Mouse (Mus musculus) cerebellum, adult (tissue): Measurements from ENCODE around the gene Pde1a.

Experiments used
- ATAC-seq: cut with Nextera tagmentation; 2 replicates; pipeline ENCODE4 v1.9.2; 2017; ENCODE audit warnings: mild to moderate bottlenecking, moderate library complexity, mixed read lengths; ENCODE audit not compliant: insufficient number of reproducible peaks, low FRiP score, low TSS enrichment

Gene Pde1a

DNA sequence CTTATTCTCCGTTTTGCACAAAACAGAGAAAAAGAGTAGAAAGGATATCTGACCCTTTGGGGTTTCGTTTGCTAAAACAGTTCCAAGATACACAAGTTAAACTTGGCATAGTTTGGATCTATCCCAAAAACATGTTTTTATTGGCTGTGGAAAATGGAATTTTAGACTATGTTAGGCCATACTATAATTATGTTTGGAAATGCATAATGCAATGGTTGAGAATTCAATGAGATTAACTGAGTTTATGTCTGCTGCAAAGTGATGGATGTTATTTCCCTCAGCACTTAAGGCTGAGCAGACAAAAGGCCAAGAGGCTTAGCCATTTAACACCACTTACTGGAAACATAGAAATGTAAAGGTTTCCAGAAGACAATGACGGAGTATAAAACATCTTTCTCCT, 75.2 kb downstream of the Pde1a start:
- no peak for ATAC-seq

DNA sequence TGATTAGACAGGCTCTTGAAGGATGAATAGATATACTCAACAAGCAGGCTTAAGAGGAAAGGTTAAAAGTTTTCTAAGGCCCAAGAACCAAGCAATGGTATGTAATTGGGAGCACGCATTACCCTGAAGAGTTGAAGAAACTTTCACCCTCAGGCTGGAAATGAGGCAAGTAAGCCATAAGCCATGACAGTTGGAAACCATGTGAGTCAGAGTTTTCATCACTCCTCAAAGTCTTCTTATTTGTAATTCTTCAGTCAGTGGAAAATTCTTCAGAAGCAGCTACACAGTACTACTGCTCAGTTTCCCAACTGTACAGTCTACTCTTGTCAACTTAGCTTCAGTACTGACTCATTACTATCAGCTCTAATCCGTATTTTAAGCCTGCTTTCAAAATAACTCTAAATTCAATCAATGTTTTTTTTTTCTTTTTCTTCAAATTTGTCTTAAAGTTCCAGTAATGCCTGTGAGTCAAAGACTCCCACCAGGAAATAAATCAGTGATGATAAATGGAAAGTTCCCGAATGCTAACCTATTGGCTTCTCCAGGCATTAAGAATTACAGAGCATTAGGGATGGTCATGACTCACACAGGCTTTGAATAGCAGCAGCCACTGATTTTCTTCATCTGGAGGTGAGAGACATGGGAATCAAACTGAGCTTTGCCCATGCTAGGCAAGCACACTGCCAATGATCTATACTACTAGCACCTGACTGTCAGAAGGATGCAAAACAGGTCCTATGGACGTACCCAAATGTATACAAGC, 82.3 kb downstream of the Pde1a start:
- ATAC-seq, result no peak

GRCm38 (mm10) chr2:80038642-80039445, 90.4 kb downstream of the Pde1a start:
- ATAC-seq, result no peak

DNA sequence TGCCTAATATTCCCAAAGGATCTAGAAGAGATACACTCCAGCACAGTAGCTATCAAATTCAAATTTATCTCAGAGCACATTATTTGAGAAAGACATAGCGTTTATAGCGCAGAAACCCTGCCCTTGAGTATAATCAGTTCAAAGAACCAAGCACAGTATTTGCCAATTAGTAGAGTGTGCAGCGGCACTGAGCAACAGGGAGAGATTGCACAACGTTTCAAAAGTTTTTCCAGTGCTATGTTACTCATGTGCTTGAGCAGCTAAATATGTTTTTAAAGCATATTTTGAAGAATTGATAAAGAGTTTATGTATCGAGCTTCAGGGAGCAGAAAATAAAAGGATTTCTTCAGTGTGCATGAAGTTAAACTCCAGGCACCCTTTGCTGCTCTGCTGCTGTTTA, 91.3 kb downstream of the Pde1a start:
- no peak for ATAC-seq

- ATAC-seq, result no peak
Measured at GRCm38 (mm10) chr2:80029051-80029450, 100.2 kb downstream of the Pde1a start.

- ATAC-seq, result no peak
Measured at GRCm38 (mm10) chr2:80026053-80026452, 103.2 kb downstream of the Pde1a start.

DNA sequence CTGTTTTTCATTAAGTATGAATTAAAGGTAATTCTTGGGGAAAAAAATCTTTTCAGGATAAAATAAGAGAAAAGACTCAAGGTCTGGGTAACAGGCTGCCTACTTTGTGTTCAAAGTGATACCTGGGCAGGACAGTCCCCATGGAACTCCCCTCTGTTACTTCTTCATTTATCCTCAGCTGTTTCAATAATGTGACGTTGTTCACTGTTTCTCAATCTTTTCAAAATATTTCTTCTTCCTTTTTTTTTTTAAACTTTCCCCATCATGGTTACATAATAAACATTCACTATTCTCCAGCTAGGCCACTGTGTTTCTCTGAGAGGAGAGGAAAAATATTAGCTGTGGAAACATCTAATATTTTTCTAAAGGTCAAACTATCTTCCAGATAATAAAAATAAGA, 103.7 kb downstream of the Pde1a start:
- ATAC-seq, result no peak

DNA sequence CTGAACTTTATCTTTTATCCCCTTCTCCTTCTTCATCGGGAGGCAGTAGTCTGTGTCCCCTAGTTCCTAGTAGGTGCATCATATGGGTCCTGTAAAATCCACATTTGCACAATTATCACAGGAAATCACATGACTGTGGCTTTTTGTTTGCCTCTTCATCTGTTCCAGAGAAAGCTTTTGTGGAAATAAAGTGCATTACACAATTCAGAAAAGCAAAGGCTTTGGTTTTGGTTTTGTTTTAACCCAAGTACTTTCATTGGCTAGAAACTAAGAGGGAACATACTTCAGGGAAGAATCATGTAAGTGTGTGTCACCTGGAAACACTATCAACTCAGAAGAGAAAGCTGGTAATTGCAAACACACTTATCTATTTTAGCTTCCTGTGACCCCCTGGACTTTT, 104.2 kb downstream of the Pde1a start:
- ATAC-seq, result no peak

- no peak for ATAC-seq
Measured at GRCm38 (mm10) chr2:80014161-80014560, 115.1 kb downstream of the Pde1a start.

- ATAC-seq, result no peak
Measured at GRCm38 (mm10) chr2:80013060-80013459, 116.2 kb downstream of the Pde1a start.

DNA sequence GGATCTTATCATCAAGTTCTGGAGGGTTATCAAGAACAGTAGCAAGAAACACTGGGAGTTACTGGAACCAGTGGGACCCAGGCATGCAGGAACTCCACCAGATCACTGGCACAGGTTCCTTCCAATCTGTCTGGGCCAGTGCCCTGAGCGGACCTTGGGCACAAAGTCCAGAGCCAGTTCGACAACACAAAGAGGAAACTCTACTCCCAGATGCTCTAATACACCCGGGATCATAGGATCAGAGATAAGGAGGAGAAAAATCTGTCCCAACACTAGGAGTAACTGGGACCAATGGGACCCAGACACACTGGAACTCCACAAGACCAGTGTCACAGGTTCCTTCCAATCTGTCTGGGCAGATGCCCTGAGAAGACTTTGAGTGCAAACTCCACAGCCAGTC, 130.1 kb downstream of the Pde1a start:
- ATAC-seq, result no peak

- ATAC-seq, result no peak
Measured at GRCm38 (mm10) chr2:79998460-79998859, 130.8 kb downstream of the Pde1a start.

GRCm38 (mm10) chr2:79991642-79992041, 137.6 kb downstream of the Pde1a start:
- ATAC-seq, result no peak

DNA sequence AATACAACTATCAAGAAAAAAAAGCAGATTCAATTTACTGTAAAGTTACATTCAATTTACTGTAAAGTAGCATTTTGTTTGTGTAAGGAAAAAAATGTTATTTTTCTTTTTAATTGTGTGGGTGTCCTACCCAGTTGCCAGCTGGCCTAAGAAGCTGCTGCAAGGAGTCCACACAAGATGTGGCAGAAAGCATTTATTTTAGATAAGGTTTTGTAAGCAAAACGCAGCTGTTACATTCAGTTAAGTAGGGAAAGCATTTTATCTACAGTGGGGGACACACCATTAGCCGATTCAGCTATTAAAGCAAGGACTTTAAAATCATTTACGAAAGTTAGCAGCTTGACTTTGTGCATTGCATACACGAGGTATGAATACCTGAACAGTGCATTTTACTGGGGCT, 145.5 kb downstream of the Pde1a start:
- ATAC-seq, result no peak

DNA sequence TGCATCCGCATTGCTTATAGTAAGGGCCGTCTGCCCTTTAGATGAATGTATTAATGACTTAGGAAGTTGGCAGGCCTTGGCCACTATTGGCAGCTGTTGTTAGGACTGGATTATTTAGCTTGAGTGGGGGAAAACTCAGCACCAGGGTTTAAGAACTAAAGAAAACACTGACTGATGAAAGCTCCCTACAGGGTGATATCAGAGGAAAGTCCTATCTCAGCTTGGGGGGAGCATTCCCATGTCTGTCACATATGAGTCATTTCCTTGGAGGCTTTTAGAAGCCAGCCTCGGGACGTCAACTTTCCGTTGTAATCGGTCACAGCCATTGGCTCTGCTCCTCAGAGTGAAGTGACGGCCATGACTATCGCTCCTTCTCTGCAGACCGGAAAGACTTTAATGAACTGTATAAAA, 146.0 kb downstream of the Pde1a start:
- ATAC-seq, result no peak

- ATAC-seq, result no peak
Measured at GRCm38 (mm10) chr2:79981781-79982180, 147.5 kb downstream of the Pde1a start.

- ATAC-seq, result no peak
Measured at GRCm38 (mm10) chr2:79978992-79979391, 150.3 kb downstream of the Pde1a start.

DNA sequence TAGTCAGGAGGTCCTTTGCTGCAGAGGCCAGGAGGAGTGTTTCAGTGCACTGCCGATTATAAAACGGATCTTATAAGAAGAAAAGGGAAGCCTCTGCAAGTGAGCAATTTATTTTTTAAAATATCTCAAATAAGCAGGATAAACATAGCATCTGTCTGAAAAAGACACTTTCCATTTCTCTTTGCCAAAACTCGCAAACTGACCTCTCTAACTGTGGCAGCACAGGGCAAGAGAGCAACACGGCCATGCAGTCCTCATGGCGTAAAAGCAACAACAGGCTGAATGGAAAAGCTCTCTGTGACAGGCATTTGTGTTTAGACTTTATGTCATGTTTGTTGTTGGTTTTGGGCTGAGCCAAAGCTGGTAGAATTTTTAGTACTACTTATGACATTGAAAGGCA, 152.0 kb downstream of the Pde1a start:
- ATAC-seq, result no peak

DNA sequence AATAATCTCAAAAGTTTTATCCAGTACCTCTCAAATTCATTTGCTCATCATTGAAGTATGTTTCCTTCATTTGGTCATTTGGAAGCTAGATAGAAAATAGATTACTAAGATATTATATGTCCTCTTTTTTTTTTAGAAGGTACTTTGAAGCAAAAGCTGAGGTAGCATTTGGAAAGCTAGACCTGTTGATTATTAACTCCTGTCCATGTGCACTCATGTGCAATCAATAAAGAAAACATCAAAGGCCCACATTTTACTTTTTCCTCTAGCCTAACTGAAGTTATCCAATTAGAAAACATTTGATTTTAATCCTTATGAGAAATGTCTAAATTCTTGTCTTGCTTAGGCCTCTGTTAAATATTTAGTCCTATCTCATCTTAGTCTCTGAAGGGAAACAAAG, 153.3 kb downstream of the Pde1a start:
- no peak for ATAC-seq

- ATAC-seq, result no peak
Measured at GRCm38 (mm10) chr2:79972271-79972670, 157.0 kb downstream of the Pde1a start.

- ATAC-seq, result no peak
Measured at GRCm38 (mm10) chr2:79969594-79969993, 159.7 kb downstream of the Pde1a start.
